Mouse (Mus musculus): ENCODE measurements around the gene Opn3.

- TF ChIP-seq CTCF (conservative IDR thresholded peaks at IDR 0.05; ENCODE audit: insufficient read depth, insufficient read length, low read depth, low read length) (no peak), POLR2A (IDR thresholded peaks at IDR 0.05; ENCODE audit: low read depth, low read length) (no peak)
Observed at GRCm38 (mm10) chr1:175671626-175672025, 20.9 kb downstream of the Opn3 start.
